Mouse (Mus musculus) heart, embryonic 11.5 days (tissue): Measurements from ENCODE around the gene Zfp316. TPM values are rescaled to one million over a fixed set of nuclear protein-coding genes. Genes with fewer than 3 reads are reported as not detected.

ENCODE experiments used
- ATAC-seq: fragments of 200-750 bp; cut with Nextera tagmentation; replicated peaks from 2 replicates; pipeline ENCODE4 v1.8.0; 2017; ENCODE audit warnings: moderate library complexity; ENCODE audit not compliant: insufficient number of reproducible peaks, low FRiP score, low TSS enrichment
- H3K27ac ChIP-seq: fragments of 300-500 bp; sonication (generic); 2 replicates; pipeline ENCODE4 v1.5.1; 2014; ENCODE audit warnings: mild to moderate bottlenecking, low read depth, low read length
- H3K27me3 ChIP-seq: fragments of 300-500 bp; sonication (generic); 2 replicates; pipeline ENCODE4 v1.6.1; 2014; ENCODE audit warnings: mild to moderate bottlenecking, low read length, mixed read lengths; ENCODE audit not compliant: control insufficient read depth, insufficient read depth
- H3K36me3 ChIP-seq: fragments of 300-500 bp; sonication (generic); 2 replicates; pipeline ENCODE4 v1.6.1; 2014; ENCODE audit warnings: mild to moderate bottlenecking, low read length, moderate library complexity, mixed read lengths; ENCODE audit not compliant: control insufficient read depth, insufficient read depth
- H3K4me1 ChIP-seq: fragments of 300-500 bp; sonication (generic); 2 replicates; pipeline ENCODE4 v1.6.1; 2014; ENCODE audit warnings: low read length; ENCODE audit not compliant: control insufficient read depth, insufficient read depth
- H3K4me2 ChIP-seq: fragments of 300-500 bp; sonication (generic); 2 replicates; pipeline ENCODE4 v1.6.1; 2014; ENCODE audit warnings: mild to moderate bottlenecking, moderate library complexity
- H3K4me3 ChIP-seq: fragments of 300-500 bp; sonication (generic); 2 replicates; pipeline ENCODE4 v1.5.1; 2014; ENCODE audit warnings: low read depth, low read length
- H3K9ac ChIP-seq: fragments of 300-500 bp; sonication (generic); 2 replicates; pipeline ENCODE4 v1.6.1; 2014; ENCODE audit warnings: mild to moderate bottlenecking, low read depth, low read length, moderate library complexity
- H3K9me3 ChIP-seq: fragments of 300-500 bp; sonication (generic); replicated peaks from 2 replicates; pipeline ENCODE4 v1.6.1; 2016; ENCODE audit warnings: low read length; ENCODE audit not compliant: control insufficient read depth
- WGBS: fragments of 180-500 bp; shearing (Covaris S2); extraction: QIAGEN DNeasy Blood & Tissue Kit; methylation state at CpG from one replicate; pipeline ENCODE4 v1.1.7; 2014; ENCODE audit not compliant: insufficient replicate concordance; 5-methylcytosine and 5-hydroxymethylcytosine counted together
- polyA plus RNA-seq: library from polyadenylated mRNA; unstranded; fragments of >200 nt; fragmentation: Nextera tagmentation; extraction: Ambion mirVana; gene quantifications from 2 replicates; pipeline ENCODE4 v1.2.1, GENCODE M21; 2014

The Zfp316 gene
- polyA plus RNA-seq, 1 experiment from 2014 or later: 0.89 TPM

DNA sequence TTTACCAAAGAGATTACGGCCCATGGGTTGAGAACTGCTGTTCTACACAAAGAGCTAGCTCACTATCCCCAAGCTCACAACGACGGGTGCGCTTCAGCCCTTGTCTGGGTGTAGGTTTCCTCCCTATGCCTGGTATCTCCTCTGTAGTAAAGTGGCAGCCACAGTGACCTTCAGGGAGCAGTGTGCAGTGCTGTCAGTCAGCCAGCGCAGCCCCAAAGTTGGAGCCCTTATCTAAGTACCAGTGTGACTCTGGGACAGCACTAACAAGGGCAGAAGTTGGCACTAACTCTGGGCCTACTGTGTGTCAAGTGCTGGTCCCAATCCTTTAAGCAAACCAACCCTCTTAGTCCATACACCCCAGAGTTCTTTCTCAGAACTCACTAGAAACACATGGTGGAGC, 39.0 kb upstream of the Zfp316 start:
- Histone ChIP-seq H3K9ac (no peak overlapping the region), H3K4me2 (no peak overlapping the region), H3K4me3 (no peak overlapping the region), H3K4me1 (peaks cover 6% of the 10 kb centered on the region), H3K27me3 (no peaks in the 10 kb centered on the region), H3K9me3 (no peaks in the 10 kb centered on the region), H3K36me3 (peaks cover 58% of the 10 kb centered on the region), H3K27ac (no peak overlapping the region)
- ATAC-seq: no peak
- 80% methylated on average over 5 of the region's 5 CpGs for WGBS

- WGBS: 85% methylated on average over 7 of the region's 7 CpGs
- Histone ChIP-seq H3K4me2 (no peak overlapping the region), H3K4me3 (no peak overlapping the region), H3K4me1 (no peaks in the 10 kb centered on the region), H3K9me3 (no peaks in the 10 kb centered on the region), H3K27me3 (no peaks in the 10 kb centered on the region), H3K27ac (no peak overlapping the region), H3K9ac (no peak overlapping the region), H3K36me3 (peaks cover 58% of the 10 kb centered on the region)
- no peak for ATAC-seq
Measured at GRCm38 (mm10) chr5:143304251-143304650, 34.4 kb upstream of the Zfp316 start.

DNA sequence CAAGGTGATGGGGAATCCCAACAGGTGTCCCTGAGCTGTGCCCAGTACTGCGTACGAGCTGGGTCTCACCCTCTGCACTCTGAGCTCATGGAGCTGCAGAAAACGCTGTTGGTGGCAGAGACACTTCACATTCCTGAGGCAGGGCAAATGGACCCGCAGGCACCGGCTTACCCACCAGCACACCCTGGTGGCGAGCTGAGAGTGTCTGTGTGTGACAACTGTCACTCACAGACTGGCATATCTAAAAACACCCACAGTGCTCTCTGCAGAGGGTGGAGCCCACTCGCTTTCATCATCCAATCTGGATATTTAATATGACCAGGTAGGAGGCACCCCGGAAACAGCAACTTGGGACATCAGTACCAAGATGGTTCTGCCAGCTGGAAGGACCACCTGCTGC, 31.5 kb upstream of the Zfp316 start:
- Histone ChIP-seq H3K4me2 (no peak overlapping the region), H3K4me3 (no peak overlapping the region), H3K36me3 (peaks cover 42% of the 10 kb centered on the region), H3K27me3 (no peaks in the 10 kb centered on the region), H3K27ac (no peak overlapping the region), H3K9ac (no peak overlapping the region), H3K4me1 (no peaks in the 10 kb centered on the region), H3K9me3 (no peaks in the 10 kb centered on the region)
- no peak for ATAC-seq
- WGBS: 78% methylated on average over 8 of the region's 8 CpGs

DNA sequence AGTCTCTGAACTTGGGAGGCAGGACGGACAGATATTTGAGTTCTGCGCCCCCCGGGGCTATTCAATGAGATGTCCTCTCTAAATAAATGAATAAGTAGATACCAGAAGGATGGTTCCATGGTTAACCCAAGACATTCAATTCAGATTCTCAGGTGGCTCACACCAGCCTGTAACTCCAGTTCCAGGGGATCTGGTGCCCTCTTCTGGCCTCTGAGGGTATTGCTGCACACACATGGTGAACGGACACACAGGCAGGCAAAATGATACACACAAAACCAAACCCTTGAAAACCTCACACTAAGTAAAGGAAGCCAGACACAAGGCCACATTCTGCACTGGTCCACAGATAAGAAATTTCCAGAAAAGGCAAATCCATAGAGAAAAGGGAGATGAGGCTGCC, 29.9 kb upstream of the Zfp316 start:
- Histone ChIP-seq H3K4me2 (no peak overlapping the region), H3K4me3 (no peak overlapping the region), H3K36me3 (peaks cover 29% of the 10 kb centered on the region), H3K9me3 (no peaks in the 10 kb centered on the region), H3K27ac (no peak overlapping the region), H3K27me3 (no peaks in the 10 kb centered on the region), H3K9ac (no peak overlapping the region), H3K4me1 (no peaks in the 10 kb centered on the region)
- 89% methylated on average over 4 of the region's 4 CpGs for WGBS
- no peak for ATAC-seq

DNA sequence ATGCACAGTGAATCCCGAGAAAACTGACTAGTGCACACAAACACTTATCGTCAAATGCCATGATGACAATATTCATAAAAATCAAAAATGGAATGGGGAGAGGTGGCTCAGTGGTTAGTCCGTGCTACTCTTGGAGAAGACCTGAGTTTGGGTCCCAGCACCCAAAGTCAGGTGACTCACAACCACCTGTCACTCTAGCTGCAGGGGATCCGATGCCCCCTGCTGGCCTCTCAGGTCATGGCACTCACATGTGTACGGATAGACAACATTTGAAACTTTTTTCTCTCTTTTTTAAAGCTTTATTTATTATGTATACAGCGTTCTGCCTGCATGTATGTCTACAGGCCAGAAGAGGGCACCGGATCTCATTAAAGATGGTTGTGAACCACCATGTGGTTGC, 28.6 kb upstream of the Zfp316 start:
- ATAC-seq: no peak
- Histone ChIP-seq H3K27ac (no peak overlapping the region), H3K27me3 (peaks cover 13% of the 10 kb centered on the region), H3K4me3 (no peak overlapping the region), H3K4me1 (peaks cover 6% of the 10 kb centered on the region), H3K36me3 (peaks cover 25% of the 10 kb centered on the region), H3K9ac (no peak overlapping the region), H3K9me3 (no peaks in the 10 kb centered on the region), H3K4me2 (no peak overlapping the region)
- WGBS: 89% methylated on average over 7 of the region's 7 CpGs

DNA sequence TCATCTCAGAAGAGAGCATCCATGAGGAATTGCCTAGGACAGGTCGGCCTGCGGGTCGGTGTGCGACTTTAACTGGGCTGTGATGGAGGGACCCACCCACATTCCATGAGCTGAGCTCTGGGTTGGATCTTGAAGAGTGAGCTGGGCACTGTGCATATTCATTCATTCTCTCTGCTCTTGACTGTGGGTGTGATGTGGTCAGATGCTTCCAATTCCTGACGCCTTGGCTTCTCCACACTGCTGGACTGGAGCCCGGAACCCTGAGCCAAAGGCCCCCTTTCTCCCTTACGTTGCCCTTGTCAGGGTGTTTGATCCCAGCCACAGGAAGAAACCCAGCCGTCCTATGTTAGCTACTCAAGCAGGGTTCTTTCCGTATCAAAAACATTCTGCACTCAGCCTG, 28.2 kb upstream of the Zfp316 start:
- no peak for ATAC-seq
- Histone ChIP-seq H3K27ac (no peak overlapping the region), H3K4me1 (peaks cover 8% of the 10 kb centered on the region), H3K9ac (no peak overlapping the region), H3K27me3 (peaks cover 17% of the 10 kb centered on the region), H3K36me3 (peaks cover 25% of the 10 kb centered on the region), H3K4me2 (no peak overlapping the region), H3K4me3 (no peak overlapping the region), H3K9me3 (no peaks in the 10 kb centered on the region)
- 80% methylated on average over 9 of the region's 9 CpGs for WGBS

DNA sequence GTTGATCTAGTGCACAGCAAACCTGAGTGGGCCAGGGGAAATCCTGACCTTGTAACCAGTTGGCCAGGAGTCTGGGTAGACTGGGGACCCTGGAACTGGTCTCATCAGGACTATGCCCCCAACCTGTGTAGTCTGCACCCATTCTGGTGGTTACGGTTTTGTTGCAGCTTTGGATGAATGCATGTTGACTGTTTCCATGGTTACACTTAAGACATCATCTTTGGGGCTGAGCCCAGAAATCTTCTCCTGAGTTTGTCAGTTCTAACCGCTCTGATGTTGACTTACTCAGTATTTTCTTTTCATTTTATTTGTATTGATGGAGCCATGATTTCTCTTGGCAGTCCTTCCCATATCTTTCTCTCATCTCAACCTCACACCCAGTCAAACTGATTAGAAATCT, 25.5 kb upstream of the Zfp316 start:
- Histone ChIP-seq H3K4me3 (no peak overlapping the region), H3K4me2 (no peak overlapping the region), H3K4me1 (peaks cover 11% of the 10 kb centered on the region), H3K27me3 (peaks cover 43% of the 10 kb centered on the region), H3K36me3 (peaks cover 10% of the 10 kb centered on the region), H3K9ac (no peak overlapping the region), H3K9me3 (no peaks in the 10 kb centered on the region), H3K27ac (no peak overlapping the region)
- 91% methylated on average over 2 of the region's 2 CpGs for WGBS
- no peak for ATAC-seq

GRCm38 (mm10) chr5:143294862-143295261, 25.0 kb upstream of the Zfp316 start:
- H3K4me3 ChIP-seq: no peak overlapping the region

DNA sequence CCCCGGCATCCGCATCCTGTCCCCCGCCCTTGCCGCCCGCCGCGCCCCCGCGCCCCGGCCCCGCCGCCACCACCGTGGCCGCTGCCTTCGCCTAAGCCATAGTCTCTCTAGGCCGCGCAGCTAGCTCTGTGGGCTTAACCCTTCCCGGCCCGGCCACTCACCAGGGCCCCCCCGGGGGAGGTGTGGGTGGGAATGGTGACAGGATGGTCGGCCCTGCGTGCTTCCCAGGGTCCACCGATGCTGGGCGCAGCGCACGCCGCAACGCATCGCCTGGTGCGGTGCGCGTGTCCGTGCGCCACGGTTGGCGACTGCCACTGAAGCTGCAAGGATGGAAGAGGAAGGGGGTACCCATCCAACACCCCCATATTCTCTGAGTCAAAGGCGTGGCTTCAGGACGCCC, 23.6 kb upstream of the Zfp316 start, which contains the start of gene Zfp853:
Zfp853 (minus strand) TSS at position 220 of the 400 bp plus-strand sequence.
- peak within 1 kb of the TSS; percentile 56 for H3K9ac ChIP-seq
- no peak within 1 kb of the TSS for H3K27ac ChIP-seq
- WGBS: 8% methylated on average over 26 of the region's 38 CpGs
- H3K36me3 ChIP-seq: no peaks in the 10 kb centered on the region
- H3K4me2 ChIP-seq: peak within 1 kb of the TSS; percentile 91
- H3K9me3 ChIP-seq: no peaks in the 10 kb centered on the region
- ATAC-seq: no peak
- H3K4me3 ChIP-seq: peak within 1 kb of the TSS; percentile 55
- H3K4me1 ChIP-seq: peaks cover 13% of the 10 kb centered on the region
- H3K27me3 ChIP-seq: peaks cover 61% of the 10 kb centered on the region

More at GRCm38 (mm10) chr5:143294862-143295261, 25.0 kb upstream of the Zfp316 start:
- Histone ChIP-seq H3K27ac (no peak overlapping the region), H3K4me1 (peaks cover 11% of the 10 kb centered on the region), H3K4me2 (no peak overlapping the region), H3K36me3 (peaks cover 6% of the 10 kb centered on the region), H3K27me3 (peaks cover 46% of the 10 kb centered on the region), H3K9me3 (no peaks in the 10 kb centered on the region), H3K9ac (no peak overlapping the region)
- 92% methylated on average over 3 of the region's 3 CpGs for WGBS
- ATAC-seq: no peak
